Mouse (Mus musculus) cerebral cortex, adult 2 months (tissue): ENCODE data around the gene Litaf.

Experiments
- WGBS: fragments of 180-500 bp; shearing (Covaris S2); methylation state at CpG from one replicate; pipeline ENCODE4 v1.1.7; 2018; 5-methylcytosine and 5-hydroxymethylcytosine counted together

Gene Litaf

GRCm38 (mm10) chr16:11066833-11067191 is 855 bp upstream of the Litaf start:
- 0% methylated on average over 22 of the region's 22 CpGs for WGBS

GRCm38 (mm10) chr16:11065431-11065830 is 526 bp downstream of the Litaf start:
- 49% methylated on average over 5 of the region's 5 CpGs for WGBS

- WGBS: 82% methylated on average over 6 of the region's 6 CpGs
Measured at GRCm38 (mm10) chr16:11064742-11065141, 1.2 kb downstream of the Litaf start.

- WGBS: 93% methylated on average over 4 of the region's 4 CpGs
Measured at GRCm38 (mm10) chr16:11064341-11064740, 1.6 kb downstream of the Litaf start.

- WGBS: 43% methylated on average over 13 of the region's 13 CpGs
Measured at GRCm38 (mm10) chr16:11062794-11063721, 2.9 kb downstream of the Litaf start.

- 94% methylated on average over 4 of the region's 4 CpGs for WGBS
Measured at GRCm38 (mm10) chr16:11060645-11061044, 5.3 kb downstream of the Litaf start, which contains the start of gene Snn. Gene Snn, plus strand, starts transcription at chr16:11060945.

GRCm38 (mm10) chr16:11055916-11056315 is 10.0 kb downstream of the Litaf start:
- WGBS: 94% methylated on average over 5 of the region's 5 CpGs

GRCm38 (mm10) chr16:11054871-11055270 is 11.1 kb downstream of the Litaf start:
- WGBS: 47% methylated on average over 6 of the region's 6 CpGs

GRCm38 (mm10) chr16:11054409-11054808 is 11.5 kb downstream of the Litaf start:
- 72% methylated on average over 6 of the region's 6 CpGs for WGBS

- 78% methylated on average over 11 of the region's 11 CpGs for WGBS
Measured at GRCm38 (mm10) chr16:11051134-11051533, 14.8 kb downstream of the Litaf start.

GRCm38 (mm10) chr16:11050226-11050625 is 15.7 kb downstream of the Litaf start:
- 50% methylated on average over 2 of the region's 2 CpGs for WGBS

- WGBS: 85% methylated on average over 7 of the region's 7 CpGs
Measured at GRCm38 (mm10) chr16:11047130-11047529, 18.8 kb downstream of the Litaf start.

GRCm38 (mm10) chr16:11046437-11046836 is 19.5 kb downstream of the Litaf start:
- 80% methylated on average over 7 of the region's 7 CpGs for WGBS

GRCm38 (mm10) chr16:11043239-11043638 is 22.7 kb downstream of the Litaf start:
- WGBS: 85% methylated on average over 5 of the region's 5 CpGs

- 91% methylated on average over 2 of the region's 2 CpGs for WGBS
Measured at GRCm38 (mm10) chr16:11040603-11041002, 25.4 kb downstream of the Litaf start.

GRCm38 (mm10) chr16:11035790-11036431 is 30.0 kb downstream of the Litaf start:
- 32% methylated on average over 15 of the region's 15 CpGs for WGBS

GRCm38 (mm10) chr16:11035273-11035672 is 30.7 kb downstream of the Litaf start:
- 87% methylated on average over 9 of the region's 9 CpGs for WGBS

GRCm38 (mm10) chr16:11034193-11034803 is 31.7 kb downstream of the Litaf start:
- WGBS: 13% methylated on average over 4 of the region's 4 CpGs

- 44% methylated on average over 3 of the region's 3 CpGs for WGBS
Measured at GRCm38 (mm10) chr16:11031320-11031719, 34.6 kb downstream of the Litaf start.

- WGBS: 97% methylated on average over 4 of the region's 4 CpGs
Measured at GRCm38 (mm10) chr16:11030844-11031243, 35.1 kb downstream of the Litaf start.

- 89% methylated on average over 7 of the region's 7 CpGs for WGBS
Measured at GRCm38 (mm10) chr16:11028206-11028605, 37.8 kb downstream of the Litaf start.

- 62% methylated on average over 3 of the region's 3 CpGs for WGBS
Measured at GRCm38 (mm10) chr16:11024841-11025240, 41.1 kb downstream of the Litaf start.
